Mouse (Mus musculus): ENCODE results near the gene Gabbr2.

The Gabbr2 gene

GRCm38 (mm10) chr4:46752306-46752705, 239.4 kb downstream of the Gabbr2 start:
- no peak for DNase-seq

- no peak for DNase-seq
These were observed 242.7 kb downstream of the Gabbr2 start for GRCm38 (mm10) chr4:46749015-46749414.

GRCm38 (mm10) chr4:46747007-46747746, 244.5 kb downstream of the Gabbr2 start:
- DNase-seq = no peak

GRCm38 (mm10) chr4:46745536-46745935, 246.1 kb downstream of the Gabbr2 start:
- no peak for DNase-seq

GRCm38 (mm10) chr4:46744583-46745155, 247.0 kb downstream of the Gabbr2 start:
- DNase-seq = peak; percentile 83

GRCm38 (mm10) chr4:46742601-46743000, 249.1 kb downstream of the Gabbr2 start:
- no peak for DNase-seq

GRCm38 (mm10) chr4:46736910-46737511, 254.7 kb downstream of the Gabbr2 start:
- peak; percentile 72 for DNase-seq

- no peak for DNase-seq
These were observed 256.8 kb downstream of the Gabbr2 start for GRCm38 (mm10) chr4:46734906-46735305.

GRCm38 (mm10) chr4:46731590-46731989, 260.1 kb downstream of the Gabbr2 start:
- no peak for DNase-seq

GRCm38 (mm10) chr4:46729306-46730042, 262.2 kb downstream of the Gabbr2 start:
- peak; percentile 34 for DNase-seq

GRCm38 (mm10) chr4:46728231-46728630, 263.4 kb downstream of the Gabbr2 start:
- peak; percentile 65 for DNase-seq

GRCm38 (mm10) chr4:46727153-46727552, 264.5 kb downstream of the Gabbr2 start:
- DNase-seq = peak; percentile 64

- no peak for DNase-seq
These were observed 270.7 kb downstream of the Gabbr2 start for GRCm38 (mm10) chr4:46720821-46721557.

- peak; percentile 36 for DNase-seq
These were observed 271.6 kb downstream of the Gabbr2 start for GRCm38 (mm10) chr4:46720070-46720469.

GRCm38 (mm10) chr4:46718624-46719023, 273.0 kb downstream of the Gabbr2 start:
- DNase-seq = no peak

- DNase-seq = no peak
These were observed 274.5 kb downstream of the Gabbr2 start for GRCm38 (mm10) chr4:46717156-46717555.

GRCm38 (mm10) chr4:46716361-46716760, 275.3 kb downstream of the Gabbr2 start:
- DNase-seq = no peak

GRCm38 (mm10) chr4:46710523-46710922, 281.1 kb downstream of the Gabbr2 start:
- DNase-seq = no peak

GRCm38 (mm10) chr4:46710018-46710417, 281.7 kb downstream of the Gabbr2 start:
- peak; percentile 57 for DNase-seq

- peak; percentile 94 for DNase-seq
These were observed 282.2 kb downstream of the Gabbr2 start for GRCm38 (mm10) chr4:46709492-46709891.

GRCm38 (mm10) chr4:46705739-46706138, 285.9 kb downstream of the Gabbr2 start:
- no peak for DNase-seq

GRCm38 (mm10) chr4:46703146-46703545, 288.5 kb downstream of the Gabbr2 start:
- no peak for DNase-seq

GRCm38 (mm10) chr4:46700223-46700651, 291.4 kb downstream of the Gabbr2 start:
- no peak for DNase-seq

Data from cerebellum, adult 9-11 months (tissue).